Mouse (Mus musculus): ENCODE results near the gene Appl1. TPM values are rescaled to one million over a fixed set of nuclear protein-coding genes. Genes with fewer than 3 reads are reported as not detected.

Appl1 gene
- total RNA-seq (2014; fragmentation: Nextera tagmentation) = 21.4 and 32.8 TPM in 2 replicates
- total RNA-seq (2017) = 8.0 and 10.0 TPM in 2 replicates
- 1.1 and 1.9 TPM in 2 replicates for polyA plus RNA-seq (2012)

GRCm38 (mm10) chr14:26971106-26971789, at the start of gene Appl1:
TSS of gene Appl1 (minus strand) at chr14:26971232.
- DNase-seq (ENCODE audit: low spot score) = no peak
- Histone ChIP-seq H3K27me3 (ENCODE audit: insufficient read depth, low read length) (peaks cover 32% of the 10 kb centered on the region), H3K36me3 (replicated peaks) (no peaks in the 10 kb centered on the region), H3K9me3 (replicated peaks) (no peaks in the 10 kb centered on the region), H3K4me3 (ENCODE audit: low read depth, low read length) (peak within 1 kb of the TSS; percentile 87), H3K4me1 (ENCODE audit: insufficient read depth, low read depth, low read length) (peaks cover 22% of the 10 kb centered on the region)
- ATAC-seq (ENCODE audit: extremely low read depth, insufficient number of reproducible peaks, low FRiP score, poor library complexity, severe bottlenecking) = no peak
- TF ChIP-seq GATA2 (IDR thresholded peaks at IDR 0.05; ENCODE audit: borderline replicate concordance, low read depth, low read length) (no peak), TAL1 (conservative IDR thresholded peaks at IDR 0.05; ENCODE audit: low read depth, low read length) (no peak), CTCF (IDR thresholded peaks at IDR 0.05; ENCODE audit: low read depth, low read length) (no peak), POLR2AphosphoS5 (IDR thresholded peaks at IDR 0.05; ENCODE audit: insufficient replicate concordance, low read depth, low read length) (no peak), GATA1 (IDR thresholded peaks at IDR 0.05; ENCODE audit: borderline replicate concordance, low read length) (no peak)

GRCm38 (mm10) chr14:27019850-27020249, 48.8 kb upstream of the Appl1 start:
- no peak for DNase-seq (ENCODE audit: low spot score)
- TF ChIP-seq POLR2AphosphoS5 (IDR thresholded peaks at IDR 0.05; ENCODE audit: insufficient replicate concordance, low read depth, low read length) (no peak), GATA1 (IDR thresholded peaks at IDR 0.05; ENCODE audit: borderline replicate concordance, low read length) (no peak), CTCF (IDR thresholded peaks at IDR 0.05; ENCODE audit: low read depth, low read length) (no peak)
- H3K27me3 ChIP-seq (ENCODE audit: insufficient read depth, low read length) = 0 out of 2 replicates have a peak, but pooled peaks cover 3% of the 10 kb centered on the region
- H3K4me1 ChIP-seq (ENCODE audit: insufficient read depth, low read depth, low read length) = no peaks in the 10 kb centered on the region
- no peak for ATAC-seq (ENCODE audit: extremely low read depth, insufficient number of reproducible peaks, low FRiP score, poor library complexity, severe bottlenecking)
- H3K9me3 ChIP-seq (replicated peaks) = no peaks in the 10 kb centered on the region
- no peaks in the 10 kb centered on the region for H3K36me3 ChIP-seq (replicated peaks)
- H3K4me3 ChIP-seq (ENCODE audit: low read depth, low read length) = no peak overlapping the region

- TF ChIP-seq POLR2AphosphoS5 (IDR thresholded peaks at IDR 0.05; ENCODE audit: insufficient replicate concordance, low read depth, low read length) = no peak
- no peak for TF ChIP-seq GATA2 (IDR thresholded peaks at IDR 0.05; ENCODE audit: borderline replicate concordance, low read depth, low read length)
- no peak for TF ChIP-seq CTCF (IDR thresholded peaks at IDR 0.05; ENCODE audit: low read depth, low read length)
- TF ChIP-seq TAL1 (conservative IDR thresholded peaks at IDR 0.05; ENCODE audit: low read depth, low read length) = no peak
- no peak for TF ChIP-seq GATA1 (IDR thresholded peaks at IDR 0.05; ENCODE audit: borderline replicate concordance, low read length)
- H3K36me3 ChIP-seq (replicated peaks) = no peaks in the 10 kb centered on the region
- H3K27me3 ChIP-seq (ENCODE audit: insufficient read depth, low read length) = 0 out of 2 replicates have a peak, but pooled peaks cover 3% of the 10 kb centered on the region
- DNase-seq (ENCODE audit: low spot score) = no peak
- H3K4me1 ChIP-seq (ENCODE audit: insufficient read depth, low read depth, low read length) = no peaks in the 10 kb centered on the region
- ATAC-seq (ENCODE audit: extremely low read depth, insufficient number of reproducible peaks, low FRiP score, poor library complexity, severe bottlenecking) = no peak
- no peak overlapping the region for H3K4me3 ChIP-seq (ENCODE audit: low read depth, low read length)
- H3K9me3 ChIP-seq (replicated peaks) = no peaks in the 10 kb centered on the region
Observed at GRCm38 (mm10) chr14:27017936-27018335, 46.9 kb upstream of the Appl1 start.

DNA sequence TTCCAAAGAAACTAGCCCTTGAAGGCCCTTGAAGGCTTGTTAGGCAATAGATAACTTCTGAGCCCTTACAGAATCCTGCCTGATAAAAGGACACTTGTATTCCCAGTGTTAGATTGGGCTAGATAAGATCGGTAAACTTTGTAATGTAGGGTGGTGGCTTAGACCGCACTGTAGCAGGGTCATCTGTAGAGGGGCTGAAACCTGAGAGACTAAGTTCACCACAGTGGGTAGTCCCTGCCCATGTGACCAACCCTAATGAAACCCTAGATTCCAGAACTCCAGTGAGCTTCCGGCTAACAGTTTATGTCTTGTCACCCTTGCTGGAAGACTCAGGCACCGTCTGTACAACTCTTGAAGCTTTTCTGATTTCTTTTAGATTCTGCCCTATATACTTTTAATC, 42.6 kb upstream of the Appl1 start:
- H3K36me3 ChIP-seq (replicated peaks) = no peaks in the 10 kb centered on the region
- ATAC-seq (ENCODE audit: extremely low read depth, insufficient number of reproducible peaks, low FRiP score, poor library complexity, severe bottlenecking) (no peak), DNase-seq (ENCODE audit: low spot score) (no peak)
- H3K4me3 ChIP-seq (ENCODE audit: low read depth, low read length) = no peak overlapping the region
- 0 out of 2 replicates have a peak, but pooled peaks cover 3% of the 10 kb centered on the region for H3K27me3 ChIP-seq (ENCODE audit: insufficient read depth, low read length)
- H3K4me1 ChIP-seq (ENCODE audit: insufficient read depth, low read depth, low read length) = no peaks in the 10 kb centered on the region
- H3K9me3 ChIP-seq (replicated peaks) = no peaks in the 10 kb centered on the region
- no peak for TF ChIP-seq POLR2AphosphoS5 (IDR thresholded peaks at IDR 0.05; ENCODE audit: insufficient replicate concordance, low read depth, low read length)

GRCm38 (mm10) chr14:27011561-27011960, 40.5 kb upstream of the Appl1 start:
- Histone ChIP-seq H3K4me1 (ENCODE audit: insufficient read depth, low read depth, low read length) (no peaks in the 10 kb centered on the region), H3K4me3 (ENCODE audit: low read depth, low read length) (no peak overlapping the region), H3K36me3 (replicated peaks) (no peaks in the 10 kb centered on the region), H3K9me3 (replicated peaks) (no peaks in the 10 kb centered on the region), H3K27me3 (ENCODE audit: insufficient read depth, low read length) (0 out of 2 replicates have a peak, but pooled peaks cover 3% of the 10 kb centered on the region)
- no peak for DNase-seq (ENCODE audit: low spot score)
- no peak for TF ChIP-seq CTCF (IDR thresholded peaks at IDR 0.05; ENCODE audit: low read depth, low read length)
- no peak for TF ChIP-seq GATA2 (IDR thresholded peaks at IDR 0.05; ENCODE audit: borderline replicate concordance, low read depth, low read length)
- no peak for TF ChIP-seq TAL1 (conservative IDR thresholded peaks at IDR 0.05; ENCODE audit: low read depth, low read length)
- TF ChIP-seq GATA1 (IDR thresholded peaks at IDR 0.05; ENCODE audit: borderline replicate concordance, low read length) = no peak
- TF ChIP-seq POLR2AphosphoS5 (IDR thresholded peaks at IDR 0.05; ENCODE audit: insufficient replicate concordance, low read depth, low read length) = no peak
- no peak for ATAC-seq (ENCODE audit: extremely low read depth, insufficient number of reproducible peaks, low FRiP score, poor library complexity, severe bottlenecking)

DNA sequence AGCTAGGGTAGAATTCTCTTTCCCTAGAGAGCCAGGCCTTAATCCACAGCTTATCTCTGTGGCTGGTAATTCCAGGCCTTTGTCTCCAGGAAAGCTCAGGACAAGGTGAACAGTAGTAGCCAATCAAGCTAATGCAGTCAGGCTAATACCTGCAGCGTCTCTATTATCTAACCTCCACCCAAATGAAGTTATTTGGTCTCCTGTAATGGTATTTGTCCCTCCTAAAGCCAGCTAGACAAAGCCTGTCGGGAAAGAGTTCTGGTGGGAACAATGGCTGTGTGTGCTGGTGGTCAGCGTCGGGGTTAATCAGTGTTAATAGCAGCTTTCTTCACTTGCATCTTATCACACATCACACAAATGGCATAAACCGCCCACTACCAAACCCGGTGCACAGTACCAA, 34.9 kb upstream of the Appl1 start:
- H3K36me3 ChIP-seq (replicated peaks) = no peaks in the 10 kb centered on the region
- H3K27me3 ChIP-seq (ENCODE audit: insufficient read depth, low read length) = no peaks in the 10 kb centered on the region
- no peaks in the 10 kb centered on the region for H3K4me1 ChIP-seq (ENCODE audit: insufficient read depth, low read depth, low read length)
- TF ChIP-seq CTCF (IDR thresholded peaks at IDR 0.05; ENCODE audit: low read depth, low read length) (no peak), POLR2AphosphoS5 (IDR thresholded peaks at IDR 0.05; ENCODE audit: insufficient replicate concordance, low read depth, low read length) (no peak), GATA2 (IDR thresholded peaks at IDR 0.05; ENCODE audit: borderline replicate concordance, low read depth, low read length) (no peak), GATA1 (IDR thresholded peaks at IDR 0.05; ENCODE audit: borderline replicate concordance, low read length) (no peak), TAL1 (conservative IDR thresholded peaks at IDR 0.05; ENCODE audit: low read depth, low read length) (no peak)
- no peak overlapping the region for H3K4me3 ChIP-seq (ENCODE audit: low read depth, low read length)
- no peak for DNase-seq (ENCODE audit: low spot score)
- no peaks in the 10 kb centered on the region for H3K9me3 ChIP-seq (replicated peaks)
- no peak for ATAC-seq (ENCODE audit: extremely low read depth, insufficient number of reproducible peaks, low FRiP score, poor library complexity, severe bottlenecking)

All from G1E (cell line).